Mouse (Mus musculus) cerebellum, adult 2 months (tissue): ENCODE measurements around the gene Foxo3.

Experiments
- CTCF ChIP-seq: fragments of 200-500 bp; IDR thresholded peaks from 2 replicates; pipeline ENCODE4 v1.5.1; 2011; ENCODE audit warnings: low read depth, mild to moderate bottlenecking, control low read depth, low read length, moderate library complexity, borderline replicate concordance; ENCODE audit not compliant: insufficient read depth
- POLR2A ChIP-seq: fragments of 200-500 bp; IDR thresholded peaks from 2 replicates; pipeline ENCODE4 v1.6.1; 2011; ENCODE audit warnings: low read length, control low read depth, borderline replicate concordance; ENCODE audit not compliant: insufficient read depth

- TF ChIP-seq CTCF (no peak), POLR2A (no peak)
Measured at GRCm38 (mm10) chr10:42313222-42313786, 36.7 kb upstream of the Foxo3 start.
